Comparison of ENCODE assay signal across 17 mouse cellular contexts in the genomic region with DNA sequence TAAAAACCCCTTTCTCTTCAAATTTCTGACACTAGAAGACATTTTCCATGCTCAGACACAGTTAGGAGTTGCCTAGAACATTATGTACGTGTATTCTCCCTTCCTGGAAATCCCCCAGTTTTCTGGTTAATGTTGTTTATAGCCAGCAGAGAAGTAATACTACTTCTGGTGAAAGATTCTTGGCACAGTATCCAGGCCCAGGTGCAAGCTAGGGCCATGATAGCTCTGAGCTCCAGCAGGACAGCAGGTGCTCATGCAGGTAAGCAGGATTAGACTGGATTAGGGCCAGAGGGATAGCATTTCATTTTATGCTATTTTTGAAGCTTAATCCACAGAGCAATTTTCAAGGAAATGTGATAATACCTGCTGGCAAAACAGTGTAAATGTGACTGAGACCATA. TPM values are rescaled to one million over a fixed set of nuclear protein-coding genes. Genes with fewer than 3 reads are reported as not detected.
DNase-seq lines count a peak whose midpoint lies in the region; ATAC-seq and TF ChIP-seq lines count a peak whose summit lies in the region.
"Had no signal": no experiment of that assay in that cellular context is flagged by ENCODE, and none has a peak within 500 bp of the region (broad histone marks: within the 10 kb centered on the region; RNA-seq: fewer than 3 reads in every experiment).

No protein-coding gene starts in this region.

- H3K27ac ChIP-seq in embryonic facial prominence, embryonic 14.5 days (replicated peaks; ENCODE audit: low read depth, low read length): no peak overlapping the region
- H3K27ac ChIP-seq in embryonic facial prominence, embryonic 10.5 days (replicated peaks): no peak overlapping the region
- H3K27ac ChIP-seq in midbrain, postnatal 0 days (ENCODE audit: low read depth, low read length): no peak overlapping the region
- H3K27ac ChIP-seq in midbrain, embryonic 10.5 days (replicated peaks): no peak overlapping the region
- peak overlapping the region; percentile 68 for H3K27ac ChIP-seq in liver, postnatal 0 days (ENCODE audit: low read depth)
- H3K27ac ChIP-seq: heart, embryonic 15.5 days; layer of hippocampus, adult 2 months; neural tube, embryonic 12.5 days had no signal

- H3K27me3 ChIP-seq in embryonic facial prominence, embryonic 14.5 days (replicated peaks; ENCODE audit: control insufficient read depth, insufficient read depth, low read length): no peaks in the 10 kb centered on the region
- no peaks in the 10 kb centered on the region for H3K27me3 ChIP-seq in embryonic facial prominence, embryonic 10.5 days (replicated peaks; ENCODE audit: low read depth, poor library complexity, severe bottlenecking)
- no peaks in the 10 kb centered on the region for H3K27me3 ChIP-seq in midbrain, postnatal 0 days (ENCODE audit: insufficient read depth, low read length)
- no peaks in the 10 kb centered on the region for H3K27me3 ChIP-seq in midbrain, embryonic 10.5 days (ENCODE audit: low read depth, poor library complexity, severe bottlenecking)
- H3K27me3 ChIP-seq in liver, postnatal 0 days (ENCODE audit: insufficient read depth, low read length): no peaks in the 10 kb centered on the region
- H3K27me3 ChIP-seq: heart, embryonic 15.5 days; neural tube, embryonic 12.5 days; Patski had no signal

- peak; percentile 96 for ATAC-seq in embryonic facial prominence, embryonic 14.5 days (ENCODE audit: low read depth)
- ATAC-seq in midbrain, postnatal 0 days (ENCODE audit: low FRiP score): no peak
- peak; percentile 85 for ATAC-seq in liver, postnatal 0 days
- ATAC-seq in erythroblast, adult 5-6 weeks (replicated peaks; ENCODE audit: low FRiP score, poor library complexity, severe bottlenecking): no peak
- ATAC-seq: midbrain, embryonic 16.5 days; Patski had no signal

- H3K4me3 ChIP-seq in embryonic facial prominence, embryonic 14.5 days (ENCODE audit: low read depth, low read length): no peak overlapping the region
- no peak overlapping the region for H3K4me3 ChIP-seq in embryonic facial prominence, embryonic 10.5 days
- H3K4me3 ChIP-seq in midbrain, postnatal 0 days (ENCODE audit: low read depth, low read length): no peak overlapping the region
- H3K4me3 ChIP-seq in midbrain, embryonic 10.5 days: no peak overlapping the region
- H3K4me3 ChIP-seq in liver, postnatal 0 days (ENCODE audit: low read depth, low read length): no peak overlapping the region
- H3K4me3 ChIP-seq: heart, embryonic 15.5 days; layer of hippocampus, adult 2 months; neural tube, embryonic 12.5 days had no signal

- H3K9me3 ChIP-seq in embryonic facial prominence, embryonic 14.5 days (ENCODE audit: control insufficient read depth, low read length): peaks cover 8% of the 10 kb centered on the region; the same call in 1 of the 2 replicates
- H3K9me3 ChIP-seq in embryonic facial prominence, embryonic 10.5 days: no peaks in the 10 kb centered on the region
- no peaks in the 10 kb centered on the region; the same call in 1 of the 2 replicates for H3K9me3 ChIP-seq in midbrain, postnatal 0 days (ENCODE audit: low read length)
- H3K9me3 ChIP-seq in midbrain, embryonic 10.5 days (replicated peaks): no peaks in the 10 kb centered on the region; the same call in 1 of the 2 replicates
- no peaks in the 10 kb centered on the region for H3K9me3 ChIP-seq in liver, postnatal 0 days (ENCODE audit: low read length)
- H3K9me3 ChIP-seq: heart, embryonic 15.5 days; neural tube, embryonic 12.5 days had no signal

- no peaks in the 10 kb centered on the region for H3K4me1 ChIP-seq in embryonic facial prominence, embryonic 14.5 days (ENCODE audit: control insufficient read depth, insufficient read depth, low read length)
- H3K4me1 ChIP-seq in embryonic facial prominence, embryonic 10.5 days: no peaks in the 10 kb centered on the region
- no peaks in the 10 kb centered on the region for H3K4me1 ChIP-seq in midbrain, postnatal 0 days (ENCODE audit: insufficient read depth, low read length)
- H3K4me1 ChIP-seq in midbrain, embryonic 10.5 days: peaks cover 4% of the 10 kb centered on the region; the same call in 1 of the 2 replicates
- no peaks in the 10 kb centered on the region for H3K4me1 ChIP-seq in liver, postnatal 0 days (ENCODE audit: insufficient read depth)
- H3K4me1 ChIP-seq: heart, embryonic 15.5 days; neural tube, embryonic 12.5 days had no signal

- peak; percentile 87 for DNase-seq in embryonic facial prominence, embryonic 14.5 days (ENCODE audit: low spot score)
- no peak for DNase-seq in embryonic facial prominence, embryonic 10.5 days (ENCODE audit: low spot score)
- peak; percentile 74 for DNase-seq in midbrain, postnatal 0 days (ENCODE audit: low spot score)
- DNase-seq in midbrain, embryonic 10.5 days (ENCODE audit: low spot score): no peak
- no peak for DNase-seq in liver, postnatal 0 days
- DNase-seq in gastrocnemius, postnatal 14 days: no peak
- DNase-seq in layer of hippocampus, postnatal 25 days (ENCODE audit: extremely low spot score in 1 of 2, low spot score in 1 of 2): no peak
- DNase-seq: kidney, adult 9 months; lung, adult 18-20 months; lung, postnatal 4 days had no signal

- H3K4me2 ChIP-seq in embryonic facial prominence, embryonic 14.5 days (ENCODE audit: low read depth, low read length): no peak overlapping the region
- no peak overlapping the region for H3K4me2 ChIP-seq in midbrain, postnatal 0 days (ENCODE audit: low read depth, low read length, poor library complexity, severe bottlenecking)
- no peak overlapping the region for H3K4me2 ChIP-seq in liver, postnatal 0 days (ENCODE audit: low read depth, low read length)
- H3K4me2 ChIP-seq: heart, embryonic 15.5 days; neural tube, embryonic 12.5 days had no signal

- H3K9ac ChIP-seq in embryonic facial prominence, embryonic 14.5 days (ENCODE audit: low read depth, low read length): no peak overlapping the region
- no peak overlapping the region for H3K9ac ChIP-seq in midbrain, postnatal 0 days (replicated peaks; ENCODE audit: low read length, poor library complexity, severe bottlenecking)
- no peak overlapping the region for H3K9ac ChIP-seq in liver, postnatal 0 days (replicated peaks)
- H3K9ac ChIP-seq: heart, embryonic 15.5 days; neural tube, embryonic 12.5 days had no signal

- TF ChIP-seq EP300 in liver, postnatal 0 days (IDR thresholded peaks at IDR 0.05; ENCODE audit: low read depth): no peak

- TF ChIP-seq CTCF in midbrain, postnatal 0 days (IDR thresholded peaks at IDR 0.05): no peak
- no peak for TF ChIP-seq CTCF in liver, postnatal 0 days (IDR thresholded peaks at IDR 0.05; ENCODE audit: low read depth)

- 30% methylated on average over 1 of the region's 1 CpGs for WGBS in embryonic facial prominence, embryonic 14.5 days
- WGBS in embryonic facial prominence, embryonic 10.5 days: 87% methylated on average over 1 of the region's 1 CpGs
- 74% methylated on average over 1 of the region's 1 CpGs for WGBS in midbrain, postnatal 0 days
- 84% methylated on average over 1 of the region's 1 CpGs for WGBS in midbrain, embryonic 10.5 days
- WGBS in liver, postnatal 0 days (ENCODE audit: insufficient replicate concordance): 46% methylated on average over 1 of the region's 1 CpGs

- intact Hi-C loops in gastrocnemius, postnatal 14 days (cut with DNase I; ENCODE audit: low total_unique reads): no loop called here

- no peaks in the 10 kb centered on the region for H3K36me3 ChIP-seq in embryonic facial prominence, embryonic 14.5 days (ENCODE audit: control insufficient read depth, insufficient read depth, low read length)
- H3K36me3 ChIP-seq in embryonic facial prominence, embryonic 10.5 days (replicated peaks): no peaks in the 10 kb centered on the region
- no peaks in the 10 kb centered on the region for H3K36me3 ChIP-seq in midbrain, postnatal 0 days (ENCODE audit: insufficient read depth, low read length)
- H3K36me3 ChIP-seq in midbrain, embryonic 10.5 days: no peaks in the 10 kb centered on the region
- H3K36me3 ChIP-seq in liver, postnatal 0 days (replicated peaks; ENCODE audit: insufficient read depth, low read length): no peaks in the 10 kb centered on the region
- H3K36me3 ChIP-seq: heart, embryonic 15.5 days; neural tube, embryonic 12.5 days had no signal

RNA-seq across cellular contexts. Expression of gene Gm45261, which starts 33.8 kb away (rescaled TPM):
- not detected in 2 replicates for polyA plus RNA-seq in embryonic facial prominence, embryonic 14.5 days (2014; fragmentation: Nextera tagmentation; extraction: Ambion mirVana)
- polyA plus RNA-seq in embryonic facial prominence, embryonic 10.5 days (2016; fragmentation: Nextera tagmentation; extraction: Ambion mirVana): not detected in 2 replicates
- total RNA-seq in midbrain, postnatal 0 days (2014; rRNA removed): not detected in 2 replicates
- not detected in 2 replicates for polyA plus RNA-seq in midbrain, postnatal 0 days (2015; fragmentation: Nextera tagmentation; extraction: Ambion mirVana)
- not detected in 2 replicates for polyA plus RNA-seq in midbrain, embryonic 10.5 days (2016; fragmentation: Nextera tagmentation; extraction: Ambion mirVana)
- polyA plus RNA-seq in liver, postnatal 0 days (2015; fragmentation: Nextera tagmentation; extraction: Ambion mirVana): not detected in 2 replicates
- total RNA-seq in gastrocnemius, postnatal 14 days (2021): not detected
- not detected in 2 replicates for total RNA-seq in erythroblast, adult 5-6 weeks (2015; ENCODE audit: low replicate concordance)
- total RNA-seq in erythroblast, adult 5-6 weeks (2017; ENCODE audit: low replicate concordance): not detected in 2 replicates
- not detected for total RNA-seq in layer of hippocampus, postnatal 25 days (2021)
- total RNA-seq: layer of hippocampus, adult 2 months had no signal
- polyA plus RNA-seq: gonadal fat pad, adult 2 months; heart, embryonic 15.5 days; midbrain, embryonic 16.5 days; neural tube, embryonic 12.5 days; Patski had no signal

Comparison
In these comparisons a context has a peak if more than half of its experiments do, and no peak if none do; other contexts are left out.
1. DNase-seq: peak in embryonic facial prominence, embryonic 14.5 days (single experiment) and midbrain, postnatal 0 days (single experiment); none in embryonic facial prominence, embryonic 10.5 days (single experiment), midbrain, embryonic 10.5 days (single experiment), liver, postnatal 0 days (single experiment), gastrocnemius, postnatal 14 days (single experiment) and layer of hippocampus, postnatal 25 days (0 of 2).
2. ATAC-seq: peak in embryonic facial prominence, embryonic 14.5 days (single experiment) and liver, postnatal 0 days (single experiment); none in midbrain, postnatal 0 days (single experiment) and erythroblast, adult 5-6 weeks (single experiment).